Mouse (Mus musculus): ENCODE data around the gene Pla2g2f. TPM values are rescaled to one million over a fixed set of nuclear protein-coding genes. Genes with fewer than 3 reads are reported as not detected.

Pla2g2f gene
- polyA plus RNA-seq (2016; fragmentation: Nextera tagmentation; extraction: Ambion mirVana), result not detected in 2 replicates

DNA sequence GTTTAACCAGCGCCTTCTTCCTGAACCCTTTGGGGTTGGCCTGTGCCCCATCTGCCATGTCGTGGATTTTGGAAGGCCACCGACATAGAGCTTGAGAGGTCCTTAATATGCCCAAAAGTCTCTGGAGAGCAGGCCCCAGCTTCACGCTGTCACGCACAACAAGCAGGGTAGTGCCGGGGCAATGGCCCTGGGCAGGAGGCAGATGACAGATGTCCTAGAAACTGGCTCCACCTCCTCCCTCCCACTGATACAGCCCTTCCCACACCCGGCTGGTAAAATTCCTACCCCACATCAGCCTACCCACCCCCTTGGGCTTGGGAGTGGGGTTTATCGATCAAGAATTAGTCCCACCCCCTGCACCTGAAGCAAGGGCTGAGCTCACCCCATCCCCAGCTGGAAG is at the start of gene Pla2g2f:
TSS of gene Pla2g2f (minus strand) at position 211 of the 400 bp plus-strand sequence.
- Histone ChIP-seq H3K9me3 (replicated peaks) (no peaks in the 10 kb centered on the region), H3K27me3 (replicated peaks) (no peaks in the 10 kb centered on the region), H3K4me2 (no peak within 1 kb of the TSS), H3K9ac (no peak within 1 kb of the TSS), H3K27ac (no peak within 1 kb of the TSS), H3K4me3 (no peak within 1 kb of the TSS), H3K4me1 (no peaks in the 10 kb centered on the region), H3K36me3 (no peaks in the 10 kb centered on the region)
- ATAC-seq, result no peak
- WGBS (ENCODE audit: insufficient replicate concordance), result 72% methylated on average over 8 of the region's 8 CpGs

DNA sequence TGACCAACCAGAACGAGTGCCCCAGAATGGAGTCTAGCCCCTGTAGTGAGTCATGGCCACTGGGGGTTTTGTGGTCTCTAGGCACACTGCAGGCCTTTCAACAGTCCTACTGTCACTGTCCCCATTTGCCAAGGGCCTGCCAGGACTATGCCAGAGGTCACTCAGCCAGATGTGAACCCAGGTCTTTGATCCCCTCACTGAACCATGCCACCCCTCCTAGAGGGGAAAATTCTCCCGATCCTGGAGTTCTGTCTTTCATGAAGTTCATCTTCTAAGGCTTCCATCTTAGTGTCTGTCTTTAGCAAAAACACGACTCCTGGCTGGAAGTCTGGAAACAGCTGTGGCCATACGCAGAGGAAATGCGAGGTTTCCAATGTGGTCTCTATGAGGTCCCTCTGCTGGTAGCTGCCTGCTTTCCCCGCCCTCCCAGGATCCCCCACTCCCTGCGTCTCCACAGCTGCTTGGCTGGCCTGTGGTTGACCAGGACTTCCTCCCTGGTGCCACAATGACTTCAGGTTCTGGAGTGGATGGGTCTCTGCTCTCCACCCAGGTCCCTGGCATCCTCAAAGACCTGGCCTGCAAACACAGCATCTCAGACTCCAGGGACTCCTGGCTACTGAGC is 49.6 kb upstream of the Pla2g2f start:
- WGBS (ENCODE audit: insufficient replicate concordance), result 27% methylated on average over 7 of the region's 7 CpGs
- H3K4me3 ChIP-seq, result no peak overlapping the region

DNA sequence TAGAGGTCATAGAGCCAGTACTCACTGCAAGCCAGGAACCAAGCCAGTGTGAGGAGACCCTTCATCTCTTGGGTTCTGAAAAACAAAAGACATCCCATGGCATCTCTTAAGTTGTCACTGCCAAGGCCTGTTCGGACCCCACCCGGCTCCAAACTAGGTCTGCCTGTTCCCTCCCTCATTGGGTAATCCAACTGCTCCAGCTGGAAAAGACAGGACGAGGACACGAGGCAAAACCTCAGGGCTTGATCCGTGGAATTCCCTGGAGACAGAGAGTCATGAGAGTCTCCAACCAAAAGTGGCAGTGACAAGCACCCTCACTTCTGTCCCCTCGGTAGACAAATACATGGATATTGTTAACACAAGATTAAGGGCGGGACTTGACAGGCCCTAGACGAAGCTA is 48.7 kb upstream of the Pla2g2f start:
- Histone ChIP-seq H3K27ac (no peak overlapping the region), H3K27me3 (replicated peaks) (peaks cover 16% of the 10 kb centered on the region), H3K4me1 (no peaks in the 10 kb centered on the region), H3K9me3 (replicated peaks) (no peaks in the 10 kb centered on the region), H3K4me3 (no peak overlapping the region), H3K36me3 (no peaks in the 10 kb centered on the region), H3K9ac (no peak overlapping the region), H3K4me2 (no peak overlapping the region)
- ATAC-seq, result no peak
- 64% methylated on average over 8 of the region's 8 CpGs for WGBS (ENCODE audit: insufficient replicate concordance)

More for the DNA sequence above, 49.6 kb upstream of the Pla2g2f start:
- Histone ChIP-seq H3K27me3 (replicated peaks) (peaks cover 20% of the 10 kb centered on the region), H3K36me3 (no peaks in the 10 kb centered on the region), H3K4me1 (no peaks in the 10 kb centered on the region), H3K9ac (no peak overlapping the region), H3K4me2 (no peak overlapping the region), H3K9me3 (replicated peaks) (no peaks in the 10 kb centered on the region), H3K27ac (no peak overlapping the region)
- ATAC-seq, result no peak

DNA sequence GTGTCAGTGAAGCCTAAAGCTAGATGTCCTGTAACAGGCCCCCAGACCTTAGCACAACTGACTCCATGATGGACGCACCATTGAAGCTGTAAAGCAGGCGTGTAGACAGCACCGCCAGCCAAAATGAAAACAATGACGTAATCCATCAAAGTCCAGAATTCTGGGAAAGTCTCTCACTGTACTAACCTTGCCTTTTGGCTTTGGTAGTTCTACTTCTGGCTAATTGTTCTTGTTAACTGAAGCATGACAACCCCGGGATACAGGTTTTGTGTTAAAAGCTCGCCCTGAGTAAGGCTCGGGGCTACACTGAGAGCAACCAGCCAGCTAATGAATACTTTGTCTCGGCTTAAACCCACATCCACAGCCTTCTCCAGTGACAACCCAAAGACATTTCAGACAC is 47.8 kb upstream of the Pla2g2f start:
- no peaks in the 10 kb centered on the region for H3K36me3 ChIP-seq
- WGBS (ENCODE audit: insufficient replicate concordance), result 65% methylated on average over 8 of the region's 8 CpGs
- no peak overlapping the region for H3K4me3 ChIP-seq
- H3K4me1 ChIP-seq, result no peaks in the 10 kb centered on the region
- no peak overlapping the region for H3K9ac ChIP-seq
- H3K27ac ChIP-seq, result no peak overlapping the region
- H3K4me2 ChIP-seq, result no peak overlapping the region
- ATAC-seq, result no peak
- peaks cover 16% of the 10 kb centered on the region for H3K27me3 ChIP-seq (replicated peaks)
- no peaks in the 10 kb centered on the region for H3K9me3 ChIP-seq (replicated peaks)

DNA sequence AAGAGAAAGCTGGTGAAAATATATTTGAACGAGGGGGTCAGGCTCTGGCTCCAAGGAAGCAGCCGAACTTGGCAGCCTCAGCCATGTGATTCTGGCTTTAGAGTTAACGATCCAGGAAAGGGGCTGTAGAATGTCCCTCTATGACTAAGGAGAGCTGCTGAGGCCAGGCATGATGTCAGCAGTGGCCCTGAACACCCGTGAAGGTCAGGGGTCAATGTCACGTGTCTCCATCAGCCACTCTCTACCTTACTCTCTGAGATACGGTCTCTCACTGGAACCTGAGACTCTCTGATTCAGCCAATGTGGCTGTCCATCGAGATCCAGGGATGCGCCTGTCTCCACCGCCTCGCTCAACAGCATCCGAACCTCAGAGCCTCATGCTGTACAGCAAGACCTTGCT is 45.5 kb upstream of the Pla2g2f start:
- H3K9me3 ChIP-seq (replicated peaks), result no peaks in the 10 kb centered on the region
- H3K27me3 ChIP-seq (replicated peaks), result 0 out of 2 replicates have a peak, but pooled peaks cover 3% of the 10 kb centered on the region
- H3K36me3 ChIP-seq, result no peaks in the 10 kb centered on the region
- no peaks in the 10 kb centered on the region for H3K4me1 ChIP-seq
- no peak overlapping the region for H3K9ac ChIP-seq
- no peak for ATAC-seq
- WGBS (ENCODE audit: insufficient replicate concordance), result 68% methylated on average over 11 of the region's 11 CpGs
- no peak overlapping the region for H3K4me2 ChIP-seq
- H3K27ac ChIP-seq, result no peak overlapping the region
- no peak overlapping the region for H3K4me3 ChIP-seq

DNA sequence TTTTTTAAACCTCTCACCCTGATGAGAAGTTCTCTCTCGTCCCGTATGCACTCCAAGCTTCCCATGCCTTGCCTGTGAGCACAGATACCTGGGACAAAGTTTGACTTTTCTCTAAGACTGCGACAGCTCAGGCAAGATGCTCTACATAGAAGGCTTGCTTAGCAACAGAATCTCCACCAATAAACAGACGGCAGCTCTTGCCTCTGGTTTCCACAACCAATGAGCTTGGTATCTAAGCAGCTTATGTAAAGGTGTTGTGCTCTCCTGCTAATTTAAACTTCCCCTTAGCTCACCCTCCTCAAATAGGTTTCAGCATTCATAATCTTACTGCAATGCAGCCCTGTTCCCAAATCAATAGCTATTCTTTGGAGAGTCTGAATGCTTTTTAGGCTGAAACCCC is 44.2 kb upstream of the Pla2g2f start:
- Histone ChIP-seq H3K9ac (no peak overlapping the region), H3K27ac (no peak overlapping the region), H3K4me2 (no peak overlapping the region), H3K4me3 (no peak overlapping the region), H3K27me3 (replicated peaks) (0 out of 2 replicates have a peak, but pooled peaks cover 3% of the 10 kb centered on the region), H3K36me3 (no peaks in the 10 kb centered on the region), H3K4me1 (no peaks in the 10 kb centered on the region), H3K9me3 (replicated peaks) (no peaks in the 10 kb centered on the region)
- 69% methylated on average over 4 of the region's 4 CpGs for WGBS (ENCODE audit: insufficient replicate concordance)
- no peak for ATAC-seq

DNA sequence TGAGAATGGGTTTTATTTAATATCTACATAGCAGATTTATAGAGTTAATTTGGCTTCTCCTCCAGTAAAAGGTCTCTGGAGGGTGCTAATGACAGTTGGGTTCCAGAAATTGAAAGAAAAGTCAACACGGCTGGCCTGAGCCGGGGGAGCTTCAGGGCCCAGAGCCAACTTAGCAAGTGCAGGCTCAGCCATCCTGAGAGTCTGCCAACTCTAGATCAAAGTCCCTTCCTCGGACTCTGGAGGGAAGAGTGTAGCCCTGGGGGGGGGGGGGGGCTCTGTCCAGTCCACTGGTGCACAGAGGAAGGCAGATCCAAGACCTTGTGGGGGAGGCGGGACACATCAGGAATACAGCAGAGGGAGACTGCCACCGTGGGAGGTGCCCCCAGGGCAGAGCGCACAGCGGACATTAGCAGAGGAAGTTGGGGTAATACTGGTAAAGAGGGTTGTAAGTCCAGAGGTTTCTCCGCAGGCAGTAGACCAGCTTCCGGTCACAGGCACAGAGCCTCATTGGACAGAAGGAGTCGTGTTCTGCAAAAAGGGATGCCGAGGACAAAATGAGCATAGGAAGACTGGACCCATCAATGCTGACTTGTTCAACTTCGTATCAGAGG is 42.8 kb upstream of the Pla2g2f start:
- 66% methylated on average over 12 of the region's 12 CpGs for WGBS (ENCODE audit: insufficient replicate concordance)
- no peak overlapping the region for H3K4me3 ChIP-seq
- no peaks in the 10 kb centered on the region for H3K9me3 ChIP-seq (replicated peaks)
- no peak for ATAC-seq
- no peaks in the 10 kb centered on the region for H3K36me3 ChIP-seq
- no peaks in the 10 kb centered on the region for H3K4me1 ChIP-seq
- H3K27ac ChIP-seq, result no peak overlapping the region
- H3K9ac ChIP-seq, result no peak overlapping the region
- no peak overlapping the region for H3K4me2 ChIP-seq
- 0 out of 2 replicates have a peak, but pooled peaks cover 3% of the 10 kb centered on the region for H3K27me3 ChIP-seq (replicated peaks)

DNA sequence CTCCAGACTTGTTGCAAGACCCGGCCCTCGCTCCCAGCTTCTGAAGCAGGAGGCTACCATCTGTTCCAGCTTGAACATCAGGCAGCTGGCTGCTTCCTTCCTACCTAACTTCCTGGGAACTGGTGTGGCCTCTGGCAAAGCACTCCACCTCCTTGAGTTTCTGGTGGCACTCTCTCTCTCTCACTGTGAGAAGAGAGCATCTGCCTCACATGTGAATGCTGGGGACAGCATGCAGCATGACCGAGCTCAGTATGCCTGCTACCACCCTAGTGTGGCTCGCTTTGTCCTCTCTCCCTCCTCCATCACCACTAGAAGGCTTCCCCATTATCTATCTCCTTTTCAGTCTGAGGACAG is 39.8 kb upstream of the Pla2g2f start:
- Histone ChIP-seq H3K4me3 (no peak overlapping the region), H3K4me1 (no peaks in the 10 kb centered on the region)
- WGBS (ENCODE audit: insufficient replicate concordance), result 58% methylated on average over 4 of the region's 4 CpGs

DNA sequence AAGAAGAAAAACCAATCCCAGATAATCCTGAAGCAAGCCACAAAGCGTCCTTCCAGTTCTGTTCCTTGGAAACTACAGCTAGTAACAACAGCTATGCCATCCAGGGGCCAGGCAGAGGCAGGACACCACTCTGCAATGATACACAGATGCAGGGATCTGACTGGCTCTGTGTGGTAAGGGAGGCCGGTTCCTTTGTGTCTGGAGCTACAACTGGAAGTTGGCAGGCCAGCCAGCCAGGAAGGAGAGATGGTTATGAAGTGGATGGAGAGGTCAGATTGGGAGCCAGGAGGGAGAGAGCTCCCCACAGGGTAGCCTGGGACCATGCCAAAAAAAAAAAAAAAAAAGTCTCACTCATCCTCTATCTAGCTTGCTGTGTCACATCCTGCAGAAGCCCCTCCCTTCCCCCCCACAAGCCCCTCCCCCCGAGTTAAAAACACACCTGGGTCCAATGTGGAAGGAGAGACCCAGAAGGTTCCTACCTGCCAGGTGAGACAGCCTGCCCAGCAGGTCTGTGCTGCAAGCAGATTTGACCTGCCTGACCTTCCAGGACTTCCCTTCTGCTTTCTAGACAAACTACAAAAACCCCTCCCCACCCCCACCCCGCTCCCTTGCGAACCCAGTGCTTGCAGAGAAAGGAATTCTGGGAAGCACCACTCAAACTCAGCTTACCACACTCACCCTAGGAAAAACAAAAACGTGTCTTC is 39.2 kb upstream of the Pla2g2f start:
- H3K4me1 ChIP-seq, result no peaks in the 10 kb centered on the region
- no peak for ATAC-seq
- H3K4me3 ChIP-seq, result no peak overlapping the region
- no peaks in the 10 kb centered on the region for H3K36me3 ChIP-seq
- no peaks in the 10 kb centered on the region for H3K9me3 ChIP-seq (replicated peaks)
- no peak overlapping the region for H3K27ac ChIP-seq
- no peak overlapping the region for H3K9ac ChIP-seq
- H3K4me2 ChIP-seq, result no peak overlapping the region
- 0 out of 2 replicates have a peak, but pooled peaks cover 9% of the 10 kb centered on the region for H3K27me3 ChIP-seq (replicated peaks)
- WGBS (ENCODE audit: insufficient replicate concordance), result 30% methylated on average over 6 of the region's 6 CpGs

More for the DNA sequence above, 39.8 kb upstream of the Pla2g2f start:
- Histone ChIP-seq H3K27ac (no peak overlapping the region), H3K27me3 (replicated peaks) (0 out of 2 replicates have a peak, but pooled peaks cover 4% of the 10 kb centered on the region), H3K36me3 (no peaks in the 10 kb centered on the region), H3K9me3 (replicated peaks) (no peaks in the 10 kb centered on the region), H3K9ac (no peak overlapping the region), H3K4me2 (no peak overlapping the region)
- no peak for ATAC-seq

DNA sequence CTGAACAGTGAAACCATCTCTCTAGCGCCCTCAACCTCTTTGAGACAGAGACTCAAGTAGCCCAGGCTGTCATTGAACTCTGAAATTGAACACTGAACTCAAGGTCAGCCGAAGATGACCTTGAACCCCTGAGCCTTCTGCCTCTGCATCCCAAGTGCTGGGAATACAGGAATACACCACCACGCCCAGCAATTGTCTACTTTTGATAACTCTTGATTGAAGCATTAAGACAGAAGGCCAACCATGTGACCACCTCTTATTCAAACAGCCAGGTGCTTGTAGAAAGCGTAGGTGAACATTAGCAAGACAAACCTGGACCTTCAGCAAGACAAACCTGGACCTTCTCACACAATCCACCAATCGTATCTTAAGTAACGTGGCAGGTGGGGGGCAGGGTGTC is 36.9 kb upstream of the Pla2g2f start:
- Histone ChIP-seq H3K9ac (no peak overlapping the region), H3K4me2 (no peak overlapping the region), H3K9me3 (replicated peaks) (no peaks in the 10 kb centered on the region), H3K27ac (no peak overlapping the region), H3K36me3 (no peaks in the 10 kb centered on the region), H3K4me3 (no peak overlapping the region), H3K4me1 (no peaks in the 10 kb centered on the region), H3K27me3 (replicated peaks) (peaks cover 11% of the 10 kb centered on the region; the same call in 1 of the 2 replicates)
- no peak for ATAC-seq
- 66% methylated on average over 6 of the region's 6 CpGs for WGBS (ENCODE audit: insufficient replicate concordance)

DNA sequence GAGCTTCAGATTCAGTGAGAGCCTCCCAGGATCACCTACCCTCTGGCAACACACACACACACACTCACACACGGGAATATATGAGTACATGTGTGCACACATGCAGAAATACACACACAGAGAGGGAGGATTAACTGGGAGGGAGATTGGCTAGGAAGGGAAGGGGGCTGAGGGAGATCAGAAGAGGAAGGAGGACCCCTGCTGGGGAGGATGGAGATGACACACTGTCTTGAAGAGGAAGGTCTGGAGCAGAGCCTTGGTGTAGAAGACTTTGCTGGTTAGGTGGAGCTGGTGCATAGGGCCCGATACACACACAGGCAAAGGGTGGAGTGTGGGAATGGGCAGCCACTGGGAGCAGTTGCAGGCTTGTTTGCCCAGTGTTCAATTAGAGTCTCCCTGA is 35.9 kb upstream of the Pla2g2f start:
- H3K9me3 ChIP-seq (replicated peaks), result no peaks in the 10 kb centered on the region
- no peak overlapping the region for H3K9ac ChIP-seq
- no peak overlapping the region for H3K4me3 ChIP-seq
- H3K27me3 ChIP-seq (replicated peaks), result peaks cover 11% of the 10 kb centered on the region; the same call in 1 of the 2 replicates
- H3K36me3 ChIP-seq, result no peaks in the 10 kb centered on the region
- WGBS (ENCODE audit: insufficient replicate concordance), result 53% methylated on average over 2 of the region's 2 CpGs
- ATAC-seq, result no peak
- no peak overlapping the region for H3K4me2 ChIP-seq
- H3K27ac ChIP-seq, result no peak overlapping the region
- no peaks in the 10 kb centered on the region for H3K4me1 ChIP-seq

DNA sequence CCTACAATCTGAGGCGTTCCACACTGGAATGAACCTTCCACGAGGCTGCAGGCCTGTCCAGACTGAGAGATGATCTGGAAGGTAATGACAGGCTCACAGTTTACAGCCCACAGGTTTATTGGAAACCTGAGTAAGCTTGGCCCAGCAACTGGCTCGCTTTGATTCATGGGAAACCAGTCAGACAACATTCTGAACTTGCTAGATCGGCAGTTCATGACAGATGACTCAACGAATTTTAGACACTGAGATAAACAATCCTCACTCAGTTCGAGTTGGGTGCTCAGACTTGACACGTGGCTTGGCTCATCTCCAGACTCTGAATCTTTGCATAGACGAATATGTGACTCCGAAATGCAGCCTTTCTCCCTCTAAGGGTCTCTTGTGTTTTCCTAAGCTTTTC is 35.2 kb upstream of the Pla2g2f start:
- Histone ChIP-seq H3K4me3 (no peak overlapping the region), H3K9me3 (replicated peaks) (no peaks in the 10 kb centered on the region), H3K9ac (no peak overlapping the region), H3K27ac (no peak overlapping the region), H3K4me1 (no peaks in the 10 kb centered on the region), H3K4me2 (no peak overlapping the region), H3K27me3 (replicated peaks) (peaks cover 16% of the 10 kb centered on the region; the same call in 1 of the 2 replicates), H3K36me3 (no peaks in the 10 kb centered on the region)
- ATAC-seq, result no peak
- WGBS (ENCODE audit: insufficient replicate concordance), result 33% methylated on average over 9 of the region's 9 CpGs

Measured in liver, embryonic 12.5 days (tissue).